Mouse (Mus musculus) CH12.LX (cell line): Measurements from ENCODE around the gene Grip1.

Experiments
- CTCF ChIP-seq, 2 experiments: IDR thresholded peaks in 1 of 2; conservative IDR thresholded peaks in 1 of 2; 2 replicates each; pipeline ENCODE4 v1.5.1; 2011 to 2012; ENCODE audit warnings: low read depth in 2 of 2, low read length in 2 of 2, improper control_type of control experiment in 1 of 2, inconsistent platforms in 1 of 2, mild to moderate bottlenecking in 1 of 2, moderate library complexity in 1 of 2
- MXI1 ChIP-seq: IDR thresholded peaks from 2 replicates; pipeline ENCODE4 v1.6.1; 2011; ENCODE audit warnings: mild to moderate bottlenecking, low read depth, low read length, improper control_type of control experiment
- POLR2AphosphoS2 ChIP-seq: IDR thresholded peaks from 2 replicates; pipeline ENCODE4 v1.6.1; 2011; ENCODE audit warnings: low read depth, low read length, improper control_type of control experiment
- ZMIZ1 ChIP-seq: IDR thresholded peaks from 2 replicates; pipeline ENCODE4 v1.6.1; 2012; ENCODE audit warnings: low read depth, mild to moderate bottlenecking, inconsistent platforms, low read length, improper control_type of control experiment

DNA sequence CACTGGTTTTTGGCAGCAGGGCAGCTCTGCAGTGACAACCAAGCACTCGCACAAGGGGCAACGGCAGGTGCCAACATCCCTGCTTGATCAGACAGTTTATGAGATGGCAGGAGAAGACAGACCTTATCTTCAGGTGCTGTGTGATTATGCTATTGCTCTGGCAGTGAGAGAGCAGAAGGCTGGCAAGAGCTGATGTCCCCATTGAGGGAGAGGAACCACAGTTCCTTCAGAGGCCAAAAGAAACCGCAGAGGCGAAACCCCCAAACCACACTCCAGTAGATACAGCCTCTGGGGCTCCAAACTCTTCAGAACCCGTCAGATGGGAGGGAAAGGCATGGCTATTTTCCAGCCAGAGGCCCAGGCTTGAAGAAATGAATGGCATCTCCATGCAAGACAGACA is 932 bp upstream of the Grip1 start:
- TF ChIP-seq ZMIZ1 (no peak), CTCF (conservative IDR thresholded peaks at IDR 0.05 in 1 of 2, IDR thresholded peaks at IDR 0.05 in 1 of 2; ENCODE audit: low read depth in 2 of 2, low read length in 2 of 2) (no peak), MXI1 (no peak), POLR2AphosphoS2 (no peak)
